Mouse (Mus musculus): ENCODE results near the gene Faap20. TPM values are rescaled to one million over a fixed set of nuclear protein-coding genes. Genes with fewer than 3 reads are reported as not detected.

Faap20 gene
- total RNA-seq, 2 experiments from 2014 or later, result 46.6 to 54.5 TPM

Other genes starting within 250 kb of the Faap20 start
- under 1 TPM; 0.33 to 0.35 TPM for gene Plch2, start 193.0 kb upstream of the Faap20 start, total RNA-seq (2021)
- gene Pex10, start 182.8 kb upstream of the Faap20 start, total RNA-seq (2021), result 10 to 100 TPM; 18.2 to 20.3 TPM
- gene Rer1, start 163.4 kb upstream of the Faap20 start, total RNA-seq (2021), result 100 to 1,000 TPM in 1 of 2 experiments, 10 to 100 TPM in 1; 95.4 to 109 TPM
- 1 to 10 TPM; 6.6 to 9.8 TPM for gene Morn1, start 163.2 kb upstream of the Faap20 start, total RNA-seq (2021)
- 10 to 100 TPM; 47.5 to 60.6 TPM for gene Ski, start 27.2 kb upstream of the Faap20 start, total RNA-seq (2021)
- 1 to 10 TPM; 5.5 to 7.6 TPM for gene Prkcz, start 111.6 kb downstream of the Faap20 start, total RNA-seq (2021)
- under 1 TPM in 1 of 2 experiments, not detected in 1; 0.16 TPM for gene Gabrd, start 148.3 kb downstream of the Faap20 start, total RNA-seq (2021)
- 1 to 10 TPM in 1 of 2 experiments, under 1 TPM in 1; 0.63 to 1.6 TPM for gene Cfap74, start 159.4 kb downstream of the Faap20 start, total RNA-seq (2021)
- gene Tmem52, start 219.3 kb downstream of the Faap20 start, total RNA-seq (2021), result 1 to 10 TPM; 5.9 to 7.5 TPM
- gene Gnb1, start 241.6 kb downstream of the Faap20 start, total RNA-seq (2021), result 100 to 1,000 TPM; 436 to 441 TPM

Data from adrenal gland, adult 18-20 months (tissue).